Mouse (Mus musculus): ENCODE results near the gene Tbc1d1. TPM values are rescaled to one million over a fixed set of nuclear protein-coding genes. Genes with fewer than 3 reads are reported as not detected.

The Tbc1d1 gene
- total RNA-seq, 1 experiment = 31.1 TPM

DNA sequence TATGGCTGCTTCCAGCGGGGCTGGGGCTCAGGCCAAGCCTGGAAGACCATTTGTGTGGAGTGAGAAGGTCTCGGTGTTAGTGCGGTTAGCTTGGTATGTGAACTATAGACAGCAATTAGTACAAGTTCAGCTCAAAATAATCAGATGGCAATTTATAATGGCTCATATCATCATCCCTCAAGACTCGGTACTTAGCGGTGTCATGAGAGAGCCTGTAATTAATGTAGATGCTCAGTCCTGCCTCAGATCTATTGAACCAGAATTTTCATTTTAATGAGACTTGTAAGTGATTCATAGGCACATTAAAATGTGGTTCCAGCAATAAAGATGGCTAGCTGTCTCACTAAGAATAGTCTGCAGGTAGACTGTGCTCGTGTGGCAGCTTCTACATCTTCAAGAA, 51.7 kb downstream of the Tbc1d1 start:
- no peaks in the 10 kb centered on the region for H3K9me3 ChIP-seq (ENCODE audit: control insufficient read depth, insufficient read depth, low read depth, low read length)
- no peak overlapping the region for H3K9ac ChIP-seq (ENCODE audit: insufficient read depth, low read depth, low read length, poor library complexity, severe bottlenecking)
- no peak overlapping the region for H3K4me3 ChIP-seq (ENCODE audit: insufficient read depth in 1 of 2, low read depth in 1 of 2, low read length in 2 of 2, poor library complexity in 1 of 2, severe bottlenecking in 1 of 2)
- no peak overlapping the region for H3K27ac ChIP-seq (ENCODE audit: insufficient read depth, low read depth, low read length, poor library complexity, severe bottlenecking)
- H3K36me3 ChIP-seq (ENCODE audit: control insufficient read depth, insufficient read depth, low read length, poor library complexity, severe bottlenecking) = no peaks in the 10 kb centered on the region
- no peaks in the 10 kb centered on the region for H3K4me1 ChIP-seq (ENCODE audit: control insufficient read depth in 2 of 2, insufficient read depth in 2 of 2, low read length in 2 of 2, poor library complexity in 1 of 2)
- DNase-seq (ENCODE audit: low read depth, low spot score) = no peak
- in situ Hi-C loops (cut with MboI; ENCODE audit: low sequenced_read_pairs in 2 of 2, unreplicated experiment in 2 of 2) = no loop called here
- TF ChIP-seq HCFC1 (IDR thresholded peaks at IDR 0.05; ENCODE audit: borderline replicate concordance, insufficient read depth, low read length) = no peak
- no peak for TF ChIP-seq CHD2 (IDR thresholded peaks at IDR 0.05; ENCODE audit: low read depth, low read length)
- no peak for TF ChIP-seq ZC3H11A (IDR thresholded peaks at IDR 0.05; ENCODE audit: borderline replicate concordance, low read depth, low read length)
- no peak for TF ChIP-seq ZNF384 (IDR thresholded peaks at IDR 0.05; ENCODE audit: low read depth, low read length)
- TF ChIP-seq MAFK (IDR thresholded peaks at IDR 0.05; ENCODE audit: insufficient read depth, low read depth, low read length) = no peak

DNA sequence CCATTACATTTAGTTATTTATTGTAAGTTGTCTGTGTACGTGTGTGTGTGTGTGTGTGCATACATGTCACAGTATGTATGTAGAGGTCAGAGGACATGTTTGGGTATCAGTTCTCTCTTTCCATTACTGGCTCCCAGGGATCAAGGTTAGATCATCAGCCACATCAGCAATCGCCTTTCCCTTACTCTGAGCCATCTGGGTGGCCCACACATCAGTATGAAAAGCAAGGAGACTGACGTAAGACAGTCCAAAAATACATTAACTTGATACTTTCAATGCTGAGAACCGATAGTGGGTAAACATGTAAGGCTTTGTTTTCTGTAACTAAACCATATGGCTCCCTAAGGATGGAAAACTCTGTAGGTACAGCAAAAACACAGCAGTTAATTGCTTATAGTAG, 54.7 kb downstream of the Tbc1d1 start:
- Histone ChIP-seq H3K36me3 (ENCODE audit: control insufficient read depth, insufficient read depth, low read length, poor library complexity, severe bottlenecking) (no peaks in the 10 kb centered on the region), H3K27ac (ENCODE audit: insufficient read depth, low read depth, low read length, poor library complexity, severe bottlenecking) (no peak overlapping the region), H3K9ac (ENCODE audit: insufficient read depth, low read depth, low read length, poor library complexity, severe bottlenecking) (no peak overlapping the region), H3K4me3 (ENCODE audit: insufficient read depth in 1 of 2, low read depth in 1 of 2, low read length in 2 of 2, poor library complexity in 1 of 2, severe bottlenecking in 1 of 2) (no peak overlapping the region), H3K4me1 (ENCODE audit: control insufficient read depth in 2 of 2, insufficient read depth in 2 of 2, low read length in 2 of 2, poor library complexity in 1 of 2) (no peaks in the 10 kb centered on the region), H3K9me3 (ENCODE audit: control insufficient read depth, insufficient read depth, low read depth, low read length) (no peaks in the 10 kb centered on the region)
- TF ChIP-seq ZNF384 (IDR thresholded peaks at IDR 0.05; ENCODE audit: low read depth, low read length) = no peak
- no peak for TF ChIP-seq ZC3H11A (IDR thresholded peaks at IDR 0.05; ENCODE audit: borderline replicate concordance, low read depth, low read length)
- TF ChIP-seq MAFK (IDR thresholded peaks at IDR 0.05; ENCODE audit: insufficient read depth, low read depth, low read length) = no peak
- TF ChIP-seq HCFC1 (IDR thresholded peaks at IDR 0.05; ENCODE audit: borderline replicate concordance, insufficient read depth, low read length) = no peak
- TF ChIP-seq CHD2 (IDR thresholded peaks at IDR 0.05; ENCODE audit: low read depth, low read length) = no peak
- in situ Hi-C loops (cut with MboI; ENCODE audit: low sequenced_read_pairs in 2 of 2, unreplicated experiment in 2 of 2) = no loop called here
- no peak for DNase-seq (ENCODE audit: low read depth, low spot score)

GRCm38 (mm10) chr5:64211284-64211683, 55.2 kb downstream of the Tbc1d1 start:
- Histone ChIP-seq H3K27ac (ENCODE audit: insufficient read depth, low read depth, low read length, poor library complexity, severe bottlenecking) (no peak overlapping the region), H3K36me3 (ENCODE audit: control insufficient read depth, insufficient read depth, low read length, poor library complexity, severe bottlenecking) (no peaks in the 10 kb centered on the region), H3K9ac (ENCODE audit: insufficient read depth, low read depth, low read length, poor library complexity, severe bottlenecking) (no peak overlapping the region), H3K4me3 (ENCODE audit: insufficient read depth in 1 of 2, low read depth in 1 of 2, low read length in 2 of 2, poor library complexity in 1 of 2, severe bottlenecking in 1 of 2) (no peak overlapping the region), H3K4me1 (ENCODE audit: control insufficient read depth in 2 of 2, insufficient read depth in 2 of 2, low read length in 2 of 2, poor library complexity in 1 of 2) (no peaks in the 10 kb centered on the region), H3K9me3 (ENCODE audit: control insufficient read depth, insufficient read depth, low read depth, low read length) (no peaks in the 10 kb centered on the region)
- TF ChIP-seq MAFK (IDR thresholded peaks at IDR 0.05; ENCODE audit: insufficient read depth, low read depth, low read length) (no peak), HCFC1 (IDR thresholded peaks at IDR 0.05; ENCODE audit: borderline replicate concordance, insufficient read depth, low read length) (no peak), ZNF384 (IDR thresholded peaks at IDR 0.05; ENCODE audit: low read depth, low read length) (no peak), ZC3H11A (IDR thresholded peaks at IDR 0.05; ENCODE audit: borderline replicate concordance, low read depth, low read length) (no peak), CHD2 (IDR thresholded peaks at IDR 0.05; ENCODE audit: low read depth, low read length) (no peak)
- DNase-seq (ENCODE audit: low read depth, low spot score) = no peak
- in situ Hi-C loops (cut with MboI; ENCODE audit: low sequenced_read_pairs in 2 of 2, unreplicated experiment in 2 of 2) = no loop called here

- TF ChIP-seq HCFC1 (IDR thresholded peaks at IDR 0.05; ENCODE audit: borderline replicate concordance, insufficient read depth, low read length) (no peak), ZNF384 (IDR thresholded peaks at IDR 0.05; ENCODE audit: low read depth, low read length) (no peak), ZC3H11A (IDR thresholded peaks at IDR 0.05; ENCODE audit: borderline replicate concordance, low read depth, low read length) (no peak), CHD2 (IDR thresholded peaks at IDR 0.05; ENCODE audit: low read depth, low read length) (no peak), MAFK (IDR thresholded peaks at IDR 0.05; ENCODE audit: insufficient read depth, low read depth, low read length) (no peak)
- in situ Hi-C loops (cut with MboI; ENCODE audit: low sequenced_read_pairs in 2 of 2, unreplicated experiment in 2 of 2) = no loop called here
Measured at GRCm38 (mm10) chr5:64212206-64212605, 56.1 kb downstream of the Tbc1d1 start.

GRCm38 (mm10) chr5:64212619-64213018, 56.5 kb downstream of the Tbc1d1 start:
- in situ Hi-C loops (cut with MboI; ENCODE audit: low sequenced_read_pairs in 2 of 2, unreplicated experiment in 2 of 2) = no loop called here
- TF ChIP-seq ZC3H11A (IDR thresholded peaks at IDR 0.05; ENCODE audit: borderline replicate concordance, low read depth, low read length) = no peak
- no peak for TF ChIP-seq MAFK (IDR thresholded peaks at IDR 0.05; ENCODE audit: insufficient read depth, low read depth, low read length)
- no peak for TF ChIP-seq ZNF384 (IDR thresholded peaks at IDR 0.05; ENCODE audit: low read depth, low read length)
- no peak for TF ChIP-seq CHD2 (IDR thresholded peaks at IDR 0.05; ENCODE audit: low read depth, low read length)
- no peak for TF ChIP-seq HCFC1 (IDR thresholded peaks at IDR 0.05; ENCODE audit: borderline replicate concordance, insufficient read depth, low read length)

More at GRCm38 (mm10) chr5:64212206-64212605, 56.1 kb downstream of the Tbc1d1 start:
- Histone ChIP-seq H3K36me3 (ENCODE audit: control insufficient read depth, insufficient read depth, low read length, poor library complexity, severe bottlenecking) (no peaks in the 10 kb centered on the region), H3K27ac (ENCODE audit: insufficient read depth, low read depth, low read length, poor library complexity, severe bottlenecking) (no peak overlapping the region), H3K9me3 (ENCODE audit: control insufficient read depth, insufficient read depth, low read depth, low read length) (no peaks in the 10 kb centered on the region), H3K4me1 (ENCODE audit: control insufficient read depth in 2 of 2, insufficient read depth in 2 of 2, low read length in 2 of 2, poor library complexity in 1 of 2) (no peaks in the 10 kb centered on the region), H3K4me3 (ENCODE audit: insufficient read depth in 1 of 2, low read depth in 1 of 2, low read length in 2 of 2, poor library complexity in 1 of 2, severe bottlenecking in 1 of 2) (no peak overlapping the region), H3K9ac (ENCODE audit: insufficient read depth, low read depth, low read length, poor library complexity, severe bottlenecking) (no peak overlapping the region)
- no peak for DNase-seq (ENCODE audit: low read depth, low spot score)

More at GRCm38 (mm10) chr5:64212619-64213018, 56.5 kb downstream of the Tbc1d1 start:
- Histone ChIP-seq H3K36me3 (ENCODE audit: control insufficient read depth, insufficient read depth, low read length, poor library complexity, severe bottlenecking) (no peaks in the 10 kb centered on the region), H3K9me3 (ENCODE audit: control insufficient read depth, insufficient read depth, low read depth, low read length) (no peaks in the 10 kb centered on the region), H3K27ac (ENCODE audit: insufficient read depth, low read depth, low read length, poor library complexity, severe bottlenecking) (no peak overlapping the region), H3K9ac (ENCODE audit: insufficient read depth, low read depth, low read length, poor library complexity, severe bottlenecking) (no peak overlapping the region), H3K4me3 (ENCODE audit: insufficient read depth in 1 of 2, low read depth in 1 of 2, low read length in 2 of 2, poor library complexity in 1 of 2, severe bottlenecking in 1 of 2) (no peak overlapping the region), H3K4me1 (ENCODE audit: control insufficient read depth in 2 of 2, insufficient read depth in 2 of 2, low read length in 2 of 2, poor library complexity in 1 of 2) (no peaks in the 10 kb centered on the region)
- DNase-seq (ENCODE audit: low read depth, low spot score) = no peak

Measured in ES-E14 (cell line).